Mouse (Mus musculus) heart, postnatal 0 days (tissue): ENCODE measurements at regions not wholly inside any gene's neighbourhood (a gene's known extent, or its start where the extent isn't known, plus 50 kb on each side); places are given as distances from the start of the nearest gene placed in this dataset.

Source experiments
- CTCF ChIP-seq: IDR thresholded peaks from 2 replicates; pipeline ENCODE4 v1.5.1; 2016; ENCODE audit warnings: antibody characterized with exemption, control low read depth, low read depth
- EP300 ChIP-seq: IDR thresholded peaks from 2 replicates; pipeline ENCODE4 v1.6.1; 2016; ENCODE audit warnings: antibody characterized with exemption, low read depth

- TF ChIP-seq CTCF, result no peak
- TF ChIP-seq EP300, result no peak
Measured at GRCm38 (mm10) chr3:159736070-159736469, 103.4 kb upstream of the Wls start.
